Mouse (Mus musculus): ENCODE measurements around the gene Sdr9c7. TPM values are rescaled to one million over a fixed set of nuclear protein-coding genes. Genes with fewer than 3 reads are reported as not detected.

Sdr9c7 gene
- not detected in 2 replicates for polyA plus RNA-seq (2015; fragmentation: Nextera tagmentation; extraction: Ambion mirVana)

GRCm38 (mm10) chr10:127898218-127898617, at the start of gene Sdr9c7:
Gene Sdr9c7, plus strand, starts transcription at chr10:127898518.
- WGBS = 70% methylated on average over 2 of the region's 2 CpGs
- Histone ChIP-seq H3K4me3 (ENCODE audit: low read length) (no peak within 1 kb of the TSS), H3K4me1 (ENCODE audit: control insufficient read depth, insufficient read depth, low read length) (no peaks in the 10 kb centered on the region), H3K36me3 (ENCODE audit: control insufficient read depth, insufficient read depth) (no peaks in the 10 kb centered on the region), H3K27me3 (ENCODE audit: control insufficient read depth, insufficient read depth, low read length) (no peaks in the 10 kb centered on the region), H3K27ac (ENCODE audit: low read length) (no peak within 1 kb of the TSS), H3K4me2 (ENCODE audit: low read depth, low read length) (no peak within 1 kb of the TSS), H3K9me3 (replicated peaks; ENCODE audit: control insufficient read depth, low read length) (no peaks in the 10 kb centered on the region), H3K9ac (ENCODE audit: low read length) (no peak within 1 kb of the TSS)
- ATAC-seq (replicated peaks; ENCODE audit: extremely low read depth, insufficient read depth, low FRiP score) = no peak

- Histone ChIP-seq H3K4me2 (ENCODE audit: low read depth, low read length) (no peak within 1 kb of the TSS), H3K4me1 (ENCODE audit: control insufficient read depth, insufficient read depth, low read length) (no peaks in the 10 kb centered on the region), H3K36me3 (ENCODE audit: control insufficient read depth, insufficient read depth) (no peaks in the 10 kb centered on the region), H3K9me3 (replicated peaks; ENCODE audit: control insufficient read depth, low read length) (0 out of 2 replicates have a peak, but pooled peaks cover 3% of the 10 kb centered on the region), H3K27me3 (ENCODE audit: control insufficient read depth, insufficient read depth, low read length) (no peaks in the 10 kb centered on the region), H3K9ac (ENCODE audit: low read length) (no peak within 1 kb of the TSS), H3K27ac (ENCODE audit: low read length) (no peak within 1 kb of the TSS), H3K4me3 (ENCODE audit: low read length) (no peak within 1 kb of the TSS)
- ATAC-seq (replicated peaks; ENCODE audit: extremely low read depth, insufficient read depth, low FRiP score) = no peak
- WGBS = 50% methylated on average over 1 of the region's 1 CpGs
Observed at GRCm38 (mm10) chr10:127849628-127850027, 48.7 kb upstream of the Sdr9c7 start, which contains the start of gene Rdh19. Gene Rdh19, plus strand, starts transcription at chr10:127849928.

GRCm38 (mm10) chr10:127856376-127856775, 41.9 kb upstream of the Sdr9c7 start:
- H3K4me3 ChIP-seq (ENCODE audit: low read length) = no peak overlapping the region
- H3K9ac ChIP-seq (ENCODE audit: low read length) = no peak overlapping the region
- H3K4me1 ChIP-seq (ENCODE audit: control insufficient read depth, insufficient read depth, low read length) = no peaks in the 10 kb centered on the region
- H3K4me2 ChIP-seq (ENCODE audit: low read depth, low read length) = no peak overlapping the region
- no peak overlapping the region for H3K27ac ChIP-seq (ENCODE audit: low read length)
- ATAC-seq (replicated peaks; ENCODE audit: extremely low read depth, insufficient read depth, low FRiP score) = no peak
- H3K36me3 ChIP-seq (ENCODE audit: control insufficient read depth, insufficient read depth) = no peaks in the 10 kb centered on the region
- no peaks in the 10 kb centered on the region for H3K9me3 ChIP-seq (replicated peaks; ENCODE audit: control insufficient read depth, low read length)
- H3K27me3 ChIP-seq (ENCODE audit: control insufficient read depth, insufficient read depth, low read length) = no peaks in the 10 kb centered on the region

- ATAC-seq (replicated peaks; ENCODE audit: extremely low read depth, insufficient read depth, low FRiP score) = no peak
- Histone ChIP-seq H3K9ac (ENCODE audit: low read length) (no peak overlapping the region), H3K9me3 (replicated peaks; ENCODE audit: control insufficient read depth, low read length) (no peaks in the 10 kb centered on the region), H3K36me3 (ENCODE audit: control insufficient read depth, insufficient read depth) (no peaks in the 10 kb centered on the region), H3K4me1 (ENCODE audit: control insufficient read depth, insufficient read depth, low read length) (no peaks in the 10 kb centered on the region), H3K4me3 (ENCODE audit: low read length) (no peak overlapping the region), H3K27ac (ENCODE audit: low read length) (no peak overlapping the region), H3K27me3 (ENCODE audit: control insufficient read depth, insufficient read depth, low read length) (no peaks in the 10 kb centered on the region), H3K4me2 (ENCODE audit: low read depth, low read length) (no peak overlapping the region)
Observed at GRCm38 (mm10) chr10:127864931-127865330, 33.4 kb upstream of the Sdr9c7 start.

- H3K4me1 ChIP-seq (ENCODE audit: control insufficient read depth, insufficient read depth, low read length) = no peaks in the 10 kb centered on the region
- 64% methylated on average over 3 of the region's 3 CpGs for WGBS
- H3K4me2 ChIP-seq (ENCODE audit: low read depth, low read length) = no peak within 1 kb of the TSS
- no peak within 1 kb of the TSS for H3K9ac ChIP-seq (ENCODE audit: low read length)
- no peak within 1 kb of the TSS for H3K4me3 ChIP-seq (ENCODE audit: low read length)
- H3K36me3 ChIP-seq (ENCODE audit: control insufficient read depth, insufficient read depth) = no peaks in the 10 kb centered on the region
- H3K27me3 ChIP-seq (ENCODE audit: control insufficient read depth, insufficient read depth, low read length) = no peaks in the 10 kb centered on the region
- H3K27ac ChIP-seq (ENCODE audit: low read length) = no peak within 1 kb of the TSS
- no peak for ATAC-seq (replicated peaks; ENCODE audit: extremely low read depth, insufficient read depth, low FRiP score)
- H3K9me3 ChIP-seq (replicated peaks; ENCODE audit: control insufficient read depth, low read length) = no peaks in the 10 kb centered on the region
Observed at GRCm38 (mm10) chr10:127866232-127866631, 32.1 kb upstream of the Sdr9c7 start, which contains the start of gene Rdh16f2. Gene Rdh16f2, plus strand, starts transcription at chr10:127866474.

GRCm38 (mm10) chr10:127872484-127872883, 25.8 kb upstream of the Sdr9c7 start:
- H3K36me3 ChIP-seq (ENCODE audit: control insufficient read depth, insufficient read depth) = no peaks in the 10 kb centered on the region
- ATAC-seq (replicated peaks; ENCODE audit: extremely low read depth, insufficient read depth, low FRiP score) = no peak

GRCm38 (mm10) chr10:127877681-127878080, 20.6 kb upstream of the Sdr9c7 start:
- H3K36me3 ChIP-seq (ENCODE audit: control insufficient read depth, insufficient read depth) = no peaks in the 10 kb centered on the region
- peaks cover 5% of the 10 kb centered on the region; the same call in 1 of the 2 replicates for H3K4me1 ChIP-seq (ENCODE audit: control insufficient read depth, insufficient read depth, low read length)
- no peak overlapping the region for H3K9ac ChIP-seq (ENCODE audit: low read length)
- H3K27ac ChIP-seq (ENCODE audit: low read length) = no peak overlapping the region
- no peak overlapping the region for H3K4me2 ChIP-seq (ENCODE audit: low read depth, low read length)
- no peaks in the 10 kb centered on the region for H3K9me3 ChIP-seq (replicated peaks; ENCODE audit: control insufficient read depth, low read length)
- no peak for ATAC-seq (replicated peaks; ENCODE audit: extremely low read depth, insufficient read depth, low FRiP score)
- no peaks in the 10 kb centered on the region for H3K27me3 ChIP-seq (ENCODE audit: control insufficient read depth, insufficient read depth, low read length)
- 31% methylated on average over 2 of the region's 2 CpGs for WGBS
- no peak overlapping the region for H3K4me3 ChIP-seq (ENCODE audit: low read length)

More at GRCm38 (mm10) chr10:127872484-127872883, 25.8 kb upstream of the Sdr9c7 start:
- no peak overlapping the region for H3K4me2 ChIP-seq (ENCODE audit: low read depth, low read length)
- WGBS = 61% methylated on average over 4 of the region's 4 CpGs
- no peak overlapping the region for H3K9ac ChIP-seq (ENCODE audit: low read length)
- H3K9me3 ChIP-seq (replicated peaks; ENCODE audit: control insufficient read depth, low read length) = no peaks in the 10 kb centered on the region
- H3K27ac ChIP-seq (ENCODE audit: low read length) = no peak overlapping the region
- H3K4me1 ChIP-seq (ENCODE audit: control insufficient read depth, insufficient read depth, low read length) = no peaks in the 10 kb centered on the region
- no peak overlapping the region for H3K4me3 ChIP-seq (ENCODE audit: low read length)
- no peaks in the 10 kb centered on the region for H3K27me3 ChIP-seq (ENCODE audit: control insufficient read depth, insufficient read depth, low read length)

- H3K4me3 ChIP-seq (ENCODE audit: low read length) = no peak overlapping the region
- no peak overlapping the region for H3K27ac ChIP-seq (ENCODE audit: low read length)
- no peaks in the 10 kb centered on the region for H3K27me3 ChIP-seq (ENCODE audit: control insufficient read depth, insufficient read depth, low read length)
- H3K9me3 ChIP-seq (replicated peaks; ENCODE audit: control insufficient read depth, low read length) = no peaks in the 10 kb centered on the region
- H3K4me2 ChIP-seq (ENCODE audit: low read depth, low read length) = no peak overlapping the region
- WGBS = 56% methylated on average over 3 of the region's 3 CpGs
- H3K9ac ChIP-seq (ENCODE audit: low read length) = no peak overlapping the region
- no peaks in the 10 kb centered on the region for H3K36me3 ChIP-seq (ENCODE audit: control insufficient read depth, insufficient read depth)
- ATAC-seq (replicated peaks; ENCODE audit: extremely low read depth, insufficient read depth, low FRiP score) = no peak; the same call in 1 of the 2 replicates
- H3K4me1 ChIP-seq (ENCODE audit: control insufficient read depth, insufficient read depth, low read length) = peaks cover 5% of the 10 kb centered on the region; the same call in 1 of the 2 replicates
Observed at GRCm38 (mm10) chr10:127878262-127879057, 19.9 kb upstream of the Sdr9c7 start.

- ATAC-seq (replicated peaks; ENCODE audit: extremely low read depth, insufficient read depth, low FRiP score) = no peak; the same call in 1 of the 2 replicates
- Histone ChIP-seq H3K27me3 (ENCODE audit: control insufficient read depth, insufficient read depth, low read length) (no peaks in the 10 kb centered on the region), H3K36me3 (ENCODE audit: control insufficient read depth, insufficient read depth) (no peaks in the 10 kb centered on the region), H3K9ac (ENCODE audit: low read length) (no peak overlapping the region), H3K9me3 (replicated peaks; ENCODE audit: control insufficient read depth, low read length) (no peaks in the 10 kb centered on the region), H3K27ac (ENCODE audit: low read length) (no peak overlapping the region), H3K4me3 (ENCODE audit: low read length) (no peak overlapping the region), H3K4me2 (ENCODE audit: low read depth, low read length) (no peak overlapping the region), H3K4me1 (ENCODE audit: control insufficient read depth, insufficient read depth, low read length) (peaks cover 5% of the 10 kb centered on the region; the same call in 1 of the 2 replicates)
- 83% methylated on average over 3 of the region's 3 CpGs for WGBS
Observed at GRCm38 (mm10) chr10:127879155-127879688, 19.1 kb upstream of the Sdr9c7 start.
